Mouse (Mus musculus): ENCODE data around the gene Hmgcll1.
A peak's percentile ranks its signal among the peaks of the same experiment; 100 is the strongest.
"Not testable (repeated sequence)": the region's sequence is repeated elsewhere in the genome, so short reads cannot be mapped to it uniquely, and the experiment has no call there.

The Hmgcll1 gene

DNA sequence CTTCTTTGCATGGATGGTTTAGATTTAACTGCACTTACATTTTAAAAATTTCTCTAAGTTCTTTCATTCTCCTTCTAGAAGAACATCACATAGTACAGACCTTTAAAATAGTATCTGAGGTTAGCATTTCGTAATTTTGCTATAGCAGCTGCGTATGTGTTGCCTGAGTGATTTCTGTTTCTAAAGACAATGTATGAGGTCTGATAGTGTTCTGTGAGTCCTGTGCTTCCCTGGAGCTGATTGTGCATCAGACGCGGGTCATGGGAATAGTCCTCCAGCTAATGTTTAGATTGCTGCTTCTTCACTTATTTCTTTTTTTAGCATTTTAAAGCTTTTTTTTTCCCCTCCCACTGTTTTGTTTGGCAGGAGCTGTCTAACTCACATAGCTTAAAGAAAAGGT is 46.8 kb downstream of the Hmgcll1 start:
- no peak for DNase-seq

DNA sequence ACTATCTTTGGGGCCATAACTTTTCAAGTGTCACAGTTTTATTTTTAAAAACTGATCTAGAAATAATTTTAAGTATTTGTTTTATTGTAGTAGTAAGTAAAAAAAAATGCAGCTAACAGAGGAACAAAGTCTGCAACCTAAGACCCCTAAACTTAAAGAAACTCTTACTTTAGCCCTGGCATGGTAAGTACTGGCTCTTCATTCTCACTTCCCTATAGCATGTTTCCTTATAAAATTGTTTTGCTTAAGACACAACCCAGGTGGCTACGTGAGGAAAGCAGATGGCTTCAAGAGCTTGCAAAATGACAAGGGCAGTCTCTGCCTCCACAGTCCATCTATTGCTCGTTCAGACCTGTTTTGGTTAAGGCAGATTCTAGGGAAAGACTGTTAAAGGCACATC is 49.5 kb downstream of the Hmgcll1 start:
- DNase-seq, result no peak

DNA sequence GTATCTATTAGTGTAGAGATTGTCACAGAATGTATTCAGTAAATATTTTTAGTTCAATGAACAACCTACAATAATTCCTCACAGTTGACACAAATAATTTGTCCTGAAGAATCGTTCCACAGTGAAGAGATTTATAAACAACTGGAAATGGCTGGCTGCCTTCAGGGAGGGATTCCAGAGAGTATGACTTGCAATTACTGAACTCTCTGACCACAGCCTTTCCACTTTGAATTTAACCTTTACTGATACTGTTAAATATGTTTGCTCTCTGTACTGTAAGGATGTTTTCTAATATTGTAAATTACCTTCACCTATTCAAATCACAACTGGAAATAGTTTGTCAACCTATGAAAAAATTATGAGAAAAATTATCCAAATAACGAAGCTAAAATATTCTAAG is 76.9 kb downstream of the Hmgcll1 start:
- DNase-seq, result no peak

DNA sequence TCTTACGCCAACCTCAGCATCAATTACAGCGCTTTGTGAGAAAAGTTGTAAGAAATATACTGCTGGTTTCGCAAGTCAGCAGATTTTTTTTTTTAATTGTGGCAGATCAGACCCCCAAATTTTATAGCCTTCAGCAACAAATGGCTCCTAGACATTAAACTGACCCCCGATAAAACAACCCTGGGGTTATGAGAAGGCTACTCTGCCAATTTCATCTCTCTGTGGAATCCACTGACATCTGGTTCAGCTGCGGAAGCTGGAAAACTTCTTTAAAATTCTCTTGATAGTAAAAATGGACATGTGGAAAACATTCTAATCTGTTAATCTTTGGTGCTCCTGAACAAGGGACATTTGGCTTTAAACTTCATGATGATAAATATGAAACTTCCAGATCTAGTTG is 82.6 kb downstream of the Hmgcll1 start:
- DNase-seq, result no peak

DNA sequence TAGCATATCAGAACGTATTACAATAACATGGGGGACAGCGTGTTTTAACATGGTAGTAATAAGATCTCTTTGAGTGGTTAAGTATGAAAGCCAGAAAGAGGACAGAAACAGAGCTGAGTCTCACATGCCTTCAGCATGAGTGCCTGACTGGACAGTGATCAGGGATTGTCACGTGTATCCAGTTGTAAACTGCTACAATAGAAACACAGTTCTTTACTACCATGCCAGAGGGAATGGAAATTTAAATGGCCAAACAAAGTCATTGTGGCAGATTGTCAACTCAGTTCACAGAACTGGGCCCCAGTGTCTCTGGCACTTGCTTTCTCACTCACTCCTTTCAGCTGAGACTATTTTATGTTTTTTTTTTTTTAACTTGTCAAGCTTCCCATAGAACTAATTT is 85.3 kb downstream of the Hmgcll1 start:
- no peak for DNase-seq

DNA sequence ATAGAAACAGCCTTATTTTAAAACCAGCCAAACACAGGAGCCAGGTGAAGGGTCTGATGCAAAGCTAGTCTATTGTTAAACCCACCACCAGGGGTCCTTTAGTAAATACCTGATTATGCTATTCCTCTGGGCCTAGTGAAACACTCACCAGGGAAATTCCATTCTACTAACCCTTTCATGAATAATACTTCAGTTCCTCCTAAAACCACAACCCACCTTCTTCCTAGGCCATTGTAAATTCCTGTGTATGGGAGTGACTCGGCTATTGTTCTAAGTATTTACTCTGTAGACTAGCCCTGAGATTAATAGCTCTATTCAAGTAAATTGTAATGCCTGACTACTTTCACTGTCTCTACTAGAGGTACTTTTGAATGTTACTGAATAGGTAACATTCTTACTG is 89.8 kb downstream of the Hmgcll1 start:
- DNase-seq, result not testable (repeated sequence)

DNA sequence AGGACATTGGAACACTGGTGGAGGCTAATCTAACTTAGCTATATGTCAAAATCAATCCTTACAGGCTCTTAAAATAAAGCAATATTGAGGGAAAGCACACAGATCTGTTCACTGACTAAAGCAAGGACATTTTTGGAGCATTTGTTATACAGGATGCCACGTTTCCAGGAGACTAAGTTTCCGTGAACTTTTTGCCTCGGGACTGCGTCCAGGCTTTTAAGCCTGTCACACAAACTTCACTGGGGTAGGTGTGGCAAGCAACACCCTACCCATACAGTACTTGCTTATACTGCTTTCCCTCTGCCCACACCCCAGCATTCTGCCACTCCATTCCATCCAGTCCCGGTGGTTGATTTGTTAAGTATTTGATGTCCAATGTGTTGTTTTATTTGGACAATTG is 90.2 kb downstream of the Hmgcll1 start:
- DNase-seq, result no peak

DNA sequence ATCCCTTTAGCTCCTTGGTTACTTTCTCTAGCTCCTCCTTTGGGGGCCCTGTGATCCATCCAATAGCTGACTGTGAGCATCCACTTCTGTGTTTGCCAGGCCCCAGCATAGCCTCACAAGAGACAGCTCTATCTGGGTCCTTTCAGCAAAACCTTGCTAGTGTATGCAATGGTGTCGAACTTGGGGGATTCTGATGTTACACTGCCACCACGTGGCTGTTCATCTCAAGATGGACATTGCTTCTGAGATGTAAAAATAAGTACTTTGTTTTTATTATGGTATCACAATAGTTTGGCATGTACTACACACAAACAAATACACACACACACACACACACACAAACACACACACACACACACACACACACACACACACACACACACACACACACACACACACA is 108.2 kb downstream of the Hmgcll1 start:
- DNase-seq, result peak; percentile 80 to 82

DNA sequence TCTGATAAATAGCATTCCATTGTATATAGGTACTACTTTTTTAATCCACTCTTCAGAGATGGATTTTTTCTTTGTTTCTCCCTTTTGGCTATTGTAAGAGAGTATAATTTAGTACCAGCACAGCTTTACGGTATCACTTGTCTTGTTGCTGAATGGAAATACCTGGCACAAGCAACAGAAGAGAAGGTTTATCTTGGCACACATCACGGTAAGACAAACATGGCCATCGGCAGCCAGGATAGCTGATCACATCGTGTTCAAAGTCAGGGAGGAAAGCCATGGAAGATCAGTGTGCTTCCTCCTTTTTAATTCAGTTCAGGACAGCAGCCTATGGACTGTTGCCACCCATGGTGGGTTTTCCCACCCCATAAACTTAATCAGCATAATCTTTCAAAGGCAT is 109.6 kb downstream of the Hmgcll1 start:
- no peak for DNase-seq

DNA sequence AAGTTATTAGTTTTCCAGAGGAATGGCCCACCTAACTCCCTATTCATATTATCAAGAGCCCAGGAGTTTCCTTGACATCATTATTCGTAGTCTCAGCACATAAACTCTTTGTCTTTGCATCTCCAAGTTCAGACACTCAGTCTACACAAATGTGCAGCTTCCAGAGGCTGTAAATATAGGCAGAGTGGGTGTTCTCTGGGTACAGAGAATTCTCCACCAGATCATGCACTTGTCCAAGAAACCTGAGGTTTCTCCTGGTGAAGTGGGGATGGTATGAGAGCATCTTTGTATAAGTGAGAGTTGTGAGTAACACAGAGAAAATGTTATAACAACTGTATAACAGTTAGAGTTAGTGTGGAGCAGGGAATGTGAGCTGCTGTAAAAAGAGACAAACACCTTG is 114.7 kb downstream of the Hmgcll1 start:
- no peak for DNase-seq

DNA sequence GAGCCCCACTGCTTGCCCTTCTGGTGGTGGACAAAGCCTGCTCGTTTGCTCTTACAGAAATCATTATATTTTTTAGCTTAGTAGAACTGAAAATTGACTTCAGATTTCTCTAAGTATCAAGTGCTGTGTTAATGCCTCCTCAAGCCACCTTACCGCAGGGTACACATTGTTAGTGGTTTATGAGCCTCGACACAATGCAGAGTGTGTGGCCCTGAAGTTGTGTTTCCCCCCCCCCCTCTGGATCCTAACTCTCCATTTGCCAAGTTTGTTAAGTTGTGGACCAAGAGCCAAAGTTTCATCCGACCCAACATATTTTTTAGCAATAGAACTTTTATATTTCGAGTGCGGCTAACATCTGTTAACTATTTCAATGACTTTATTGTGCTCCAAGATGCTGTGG is 119.4 kb downstream of the Hmgcll1 start:
- no peak for DNase-seq

DNA sequence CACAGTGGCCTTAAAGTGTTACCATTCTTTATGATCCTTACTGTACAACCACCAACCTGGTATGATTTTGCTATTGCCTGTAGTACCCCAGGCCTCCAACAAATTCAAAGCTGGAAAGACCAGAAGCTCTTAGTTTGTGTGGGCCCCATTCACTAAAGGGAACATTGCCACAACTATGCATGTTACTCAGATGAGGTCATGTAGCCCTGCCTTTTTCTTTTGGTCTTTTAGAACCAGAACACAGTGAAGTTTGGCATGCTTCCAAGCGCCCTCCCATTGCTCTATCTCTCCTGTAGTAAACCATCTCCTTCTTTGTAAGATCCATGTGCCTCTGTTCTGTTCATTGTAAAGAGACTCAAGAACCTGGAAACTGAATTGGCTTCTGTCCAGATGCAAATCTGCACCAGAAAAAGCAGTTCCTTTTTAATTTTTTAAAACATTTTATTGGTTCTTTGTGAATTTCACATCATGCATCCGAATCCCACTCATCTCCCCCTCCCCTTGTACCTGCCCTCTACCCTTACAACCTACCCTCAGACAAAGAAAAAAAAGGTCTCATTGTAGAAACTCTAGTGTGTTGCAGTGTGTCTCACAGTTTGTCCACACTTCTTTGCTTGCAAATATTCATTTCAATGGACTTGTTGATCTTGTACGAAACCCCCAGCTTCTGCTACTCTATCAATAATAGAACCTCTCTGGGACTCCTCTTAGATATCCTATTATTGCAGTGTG is 123.9 kb downstream of the Hmgcll1 start:
- peak; percentile 16 to 21 for DNase-seq

DNA sequence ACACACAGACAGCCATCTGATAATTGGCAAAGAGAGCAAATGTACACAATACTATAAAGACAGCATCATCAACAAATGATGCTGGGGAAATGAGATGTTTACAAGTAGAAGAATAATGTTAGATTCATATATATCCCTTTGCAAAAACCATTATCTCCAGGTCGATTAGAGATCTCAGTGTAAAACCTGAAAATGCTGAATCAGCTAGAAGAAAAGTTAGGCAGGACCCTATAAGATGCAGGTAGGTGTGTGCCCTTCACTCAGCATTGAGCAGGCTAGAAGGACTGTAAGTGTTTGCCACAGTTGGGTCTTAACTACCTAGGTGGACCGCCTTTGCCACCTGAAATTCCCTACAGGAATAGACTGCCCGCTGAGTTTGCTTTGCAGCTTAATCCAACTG is 130.9 kb downstream of the Hmgcll1 start:
- DNase-seq, result no peak

DNA sequence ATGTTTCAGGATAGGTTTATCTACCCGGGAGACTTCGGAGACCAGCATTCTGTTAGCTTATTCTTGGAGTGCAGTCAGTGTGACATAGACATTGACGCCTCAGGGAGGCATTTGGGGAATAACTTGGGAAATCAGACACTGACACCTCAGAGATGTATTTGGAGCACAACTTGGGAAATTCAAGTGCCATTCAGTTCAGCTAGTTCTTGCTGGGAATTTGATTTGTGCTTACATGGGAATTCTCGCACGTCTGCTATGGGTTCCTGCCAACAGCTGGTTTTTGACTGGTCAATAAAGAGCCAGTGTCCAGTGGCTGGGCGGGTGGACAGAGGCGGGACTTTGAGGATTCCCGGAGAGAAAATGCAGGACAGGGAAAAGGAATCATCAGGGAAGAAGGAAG is 147.8 kb downstream of the Hmgcll1 start:
- DNase-seq, result no peak

DNA sequence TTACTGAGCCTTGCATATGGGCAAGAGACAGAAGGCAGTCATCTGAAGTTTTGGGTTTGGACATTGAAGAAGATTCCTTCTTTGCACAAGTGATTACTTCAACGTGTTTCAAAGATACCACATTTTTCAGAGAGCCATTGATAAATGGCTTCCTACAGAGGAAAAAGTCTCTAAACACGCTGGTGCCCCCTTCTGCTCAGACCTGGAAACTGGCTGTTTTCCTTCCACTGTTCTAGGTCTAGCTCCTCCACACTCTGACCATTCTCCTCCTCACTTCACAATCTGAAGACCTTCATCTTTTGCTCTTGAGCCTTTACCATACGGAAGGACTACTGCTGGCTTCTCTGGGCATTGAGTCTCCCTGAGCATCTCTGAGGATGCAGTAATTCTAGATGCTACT is 153.7 kb downstream of the Hmgcll1 start:
- peak; percentile 13 to 27 for DNase-seq

DNA sequence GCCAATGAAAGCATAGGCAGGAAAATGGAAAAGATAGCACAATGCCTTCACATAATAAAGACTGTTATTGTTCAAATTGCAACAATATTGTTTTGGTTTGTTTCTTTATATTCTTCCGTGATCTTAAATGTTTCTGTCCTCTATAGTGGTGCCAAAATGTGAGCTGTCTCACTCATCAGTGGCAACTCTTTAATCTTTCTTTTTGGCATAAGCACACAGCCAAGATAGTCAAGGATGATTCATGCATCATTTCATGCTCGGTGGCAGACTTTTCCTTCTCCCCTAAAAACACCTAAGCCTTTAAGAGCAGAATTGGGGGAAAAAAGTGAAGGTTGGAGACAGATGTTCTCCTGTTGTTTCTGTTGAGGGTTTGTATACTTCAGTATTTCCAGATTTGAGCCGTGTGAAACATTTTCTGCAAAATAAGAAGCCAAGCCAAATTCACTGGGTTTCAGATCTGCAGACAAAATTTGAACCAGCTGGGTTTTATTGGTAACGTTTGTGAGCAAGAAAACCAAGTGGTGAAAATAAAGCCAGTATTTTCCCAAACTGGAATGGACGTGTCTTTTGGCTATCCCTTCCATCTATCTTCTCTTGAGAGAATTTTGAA is 158.1 kb downstream of the Hmgcll1 start:
- DNase-seq, result no peak

DNA sequence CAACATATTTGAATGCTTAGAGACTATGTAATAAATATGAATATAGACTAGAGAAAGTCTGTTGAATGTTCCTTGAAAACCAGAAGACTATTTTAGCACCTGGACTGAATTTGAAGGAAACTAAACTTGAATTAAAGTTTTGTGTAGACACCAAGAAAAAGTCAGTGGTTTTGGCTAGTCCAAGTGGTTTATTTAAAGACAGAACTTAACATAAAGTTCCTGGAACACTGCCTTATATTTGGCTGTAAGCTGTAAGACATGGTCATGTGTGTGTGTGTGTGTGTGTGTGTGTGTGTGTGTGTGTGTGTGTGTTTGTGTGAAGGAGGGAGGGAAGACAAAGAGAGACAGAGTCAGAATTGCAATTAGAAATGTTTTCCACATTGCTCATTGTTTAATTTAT is 164.6 kb downstream of the Hmgcll1 start:
- DNase-seq, result no peak

Data from cerebellum, postnatal 14 days (tissue).